Mouse (Mus musculus): Measurements from ENCODE around the gene Atg2b. TPM values are rescaled to one million over a fixed set of nuclear protein-coding genes. Genes with fewer than 3 reads are reported as not detected.
A peak's percentile ranks its signal among the peaks of the same experiment; 100 is the strongest.

Gene Atg2b
- polyA plus RNA-seq, 1 experiment from 2014 or later, result 6.8 TPM

DNA sequence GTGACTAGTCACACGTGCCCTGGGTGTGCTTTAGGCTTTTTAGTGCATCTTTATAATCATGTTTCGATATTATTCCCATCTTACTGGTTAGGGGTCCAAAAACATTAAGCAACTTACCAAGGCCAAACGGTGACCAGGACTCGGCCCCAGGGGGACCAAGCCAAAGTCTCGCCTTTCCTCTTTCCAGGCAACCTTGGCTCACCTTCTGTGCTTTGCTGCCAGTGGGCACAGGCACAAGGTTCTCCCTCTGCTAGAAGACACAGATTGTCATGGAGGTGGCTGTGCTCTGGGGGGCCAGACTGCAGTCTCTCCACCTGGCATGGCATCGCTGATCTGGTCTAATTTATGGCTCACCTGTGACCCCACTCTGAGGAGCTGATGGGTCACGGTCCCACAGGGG, 94.2 kb downstream of the Atg2b start:
- H3K9ac ChIP-seq, result no peak overlapping the region
- 79% methylated on average over 7 of the region's 7 CpGs for WGBS
- peaks cover 12% of the 10 kb centered on the region for H3K4me1 ChIP-seq
- ATAC-seq (ENCODE audit: extremely low read depth, insufficient number of reproducible peaks, low FRiP score, low TSS enrichment), result no peak
- no peaks in the 10 kb centered on the region for H3K9me3 ChIP-seq
- no peak overlapping the region for H3K27ac ChIP-seq (replicated peaks)
- no peak overlapping the region for H3K4me3 ChIP-seq
- H3K27me3 ChIP-seq (replicated peaks), result peaks cover 31% of the 10 kb centered on the region
- no peak overlapping the region for H3K4me2 ChIP-seq
- 0 out of 2 replicates have a peak, but pooled peaks cover 3% of the 10 kb centered on the region for H3K36me3 ChIP-seq

- Histone ChIP-seq H3K9me3 (no peaks in the 10 kb centered on the region), H3K4me2 (no peak overlapping the region), H3K36me3 (0 out of 2 replicates have a peak, but pooled peaks cover 3% of the 10 kb centered on the region), H3K9ac (no peak overlapping the region), H3K4me3 (no peak overlapping the region), H3K27ac (replicated peaks) (no peak overlapping the region), H3K27me3 (replicated peaks) (peaks cover 39% of the 10 kb centered on the region), H3K4me1 (peaks cover 14% of the 10 kb centered on the region)
- no peak for ATAC-seq (ENCODE audit: extremely low read depth, insufficient number of reproducible peaks, low FRiP score, low TSS enrichment)
- 76% methylated on average over 8 of the region's 8 CpGs for WGBS
These were observed 97.5 kb downstream of the Atg2b start for GRCm38 (mm10) chr12:105587526-105587925.

DNA sequence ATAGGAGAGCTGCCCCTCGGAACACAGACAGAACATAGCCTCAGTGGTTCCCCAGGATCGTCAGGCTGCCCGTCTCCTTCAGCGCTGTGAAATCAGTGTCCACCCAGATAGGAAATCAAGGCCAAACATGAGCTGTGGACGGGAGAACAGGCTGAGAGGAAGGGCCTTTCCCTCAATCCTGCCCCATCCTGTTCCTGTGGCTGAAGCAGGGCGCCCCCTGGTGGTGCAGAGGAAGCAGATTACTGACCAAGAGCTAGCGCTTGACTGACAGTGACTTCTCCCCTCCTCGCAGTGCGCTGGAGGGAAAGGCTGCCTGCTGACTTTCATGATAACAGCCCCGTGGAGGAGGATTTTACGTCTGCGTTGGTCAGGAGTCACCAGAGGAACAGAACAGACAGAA, 100.2 kb downstream of the Atg2b start:
- no peaks in the 10 kb centered on the region for H3K9me3 ChIP-seq
- no peak overlapping the region for H3K4me3 ChIP-seq
- H3K27me3 ChIP-seq (replicated peaks), result peaks cover 32% of the 10 kb centered on the region
- no peaks in the 10 kb centered on the region for H3K36me3 ChIP-seq
- H3K4me1 ChIP-seq, result peaks cover 14% of the 10 kb centered on the region
- no peak overlapping the region for H3K27ac ChIP-seq (replicated peaks)
- H3K4me2 ChIP-seq, result no peak overlapping the region
- 11% methylated on average over 12 of the region's 12 CpGs for WGBS
- H3K9ac ChIP-seq, result 0 out of 2 replicates have a peak overlapping the region, but pooled peaks have one; percentile 3
- ATAC-seq (ENCODE audit: extremely low read depth, insufficient number of reproducible peaks, low FRiP score, low TSS enrichment), result no peak

GRCm38 (mm10) chr12:105583484-105583883, 101.5 kb downstream of the Atg2b start:
- WGBS, result 42% methylated on average over 2 of the region's 2 CpGs
- no peak overlapping the region for H3K9ac ChIP-seq
- no peak overlapping the region for H3K4me3 ChIP-seq
- peaks cover 14% of the 10 kb centered on the region for H3K4me1 ChIP-seq
- no peaks in the 10 kb centered on the region for H3K9me3 ChIP-seq
- ATAC-seq (ENCODE audit: extremely low read depth, insufficient number of reproducible peaks, low FRiP score, low TSS enrichment), result no peak
- H3K27ac ChIP-seq (replicated peaks), result no peak overlapping the region
- peaks cover 32% of the 10 kb centered on the region for H3K27me3 ChIP-seq (replicated peaks)
- no peak overlapping the region for H3K4me2 ChIP-seq
- H3K36me3 ChIP-seq, result no peaks in the 10 kb centered on the region

GRCm38 (mm10) chr12:105582486-105582885, 102.5 kb downstream of the Atg2b start:
- no peak overlapping the region for H3K27ac ChIP-seq (replicated peaks)
- no peaks in the 10 kb centered on the region for H3K36me3 ChIP-seq
- H3K4me3 ChIP-seq, result no peak overlapping the region
- no peak for ATAC-seq (ENCODE audit: extremely low read depth, insufficient number of reproducible peaks, low FRiP score, low TSS enrichment)
- no peak overlapping the region for H3K4me2 ChIP-seq
- no peaks in the 10 kb centered on the region for H3K9me3 ChIP-seq
- peaks cover 14% of the 10 kb centered on the region for H3K4me1 ChIP-seq
- H3K27me3 ChIP-seq (replicated peaks), result peaks cover 25% of the 10 kb centered on the region
- no peak overlapping the region for H3K9ac ChIP-seq
- WGBS, result 66% methylated on average over 9 of the region's 9 CpGs

- Histone ChIP-seq H3K9ac (no peak overlapping the region), H3K4me3 (no peak overlapping the region), H3K27ac (replicated peaks) (no peak overlapping the region), H3K27me3 (replicated peaks) (peaks cover 8% of the 10 kb centered on the region), H3K4me1 (peaks cover 14% of the 10 kb centered on the region), H3K9me3 (no peaks in the 10 kb centered on the region), H3K4me2 (no peak overlapping the region), H3K36me3 (no peaks in the 10 kb centered on the region)
- 76% methylated on average over 17 of the region's 17 CpGs for WGBS
- ATAC-seq (ENCODE audit: extremely low read depth, insufficient number of reproducible peaks, low FRiP score, low TSS enrichment), result no peak
These were observed 104.5 kb downstream of the Atg2b start for GRCm38 (mm10) chr12:105580490-105580889.

DNA sequence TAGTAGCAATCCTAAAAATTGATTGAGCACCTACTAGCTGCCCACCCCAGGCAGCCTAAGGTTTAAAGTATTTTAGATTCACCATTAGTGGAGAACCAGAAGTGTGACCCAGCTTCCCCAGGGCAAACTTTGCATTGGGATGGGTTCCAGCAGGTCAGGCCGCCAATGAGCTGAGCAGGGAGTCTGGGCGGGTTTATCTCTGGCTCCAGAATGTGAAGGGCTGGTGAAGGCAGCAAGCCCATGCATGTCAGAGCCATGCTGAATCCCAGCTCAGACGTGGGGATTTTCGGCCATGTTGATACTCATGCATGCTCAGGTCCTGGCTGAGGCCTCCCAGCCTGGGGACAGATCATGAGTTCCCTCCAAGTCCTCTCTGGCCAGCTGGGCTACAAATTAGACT, 110.7 kb downstream of the Atg2b start:
- 81% methylated on average over 4 of the region's 4 CpGs for WGBS
- Histone ChIP-seq H3K9me3 (no peaks in the 10 kb centered on the region), H3K36me3 (no peaks in the 10 kb centered on the region), H3K27ac (replicated peaks) (no peak overlapping the region), H3K27me3 (replicated peaks) (peaks cover 9% of the 10 kb centered on the region; the same call in 1 of the 2 replicates), H3K4me1 (peaks cover 12% of the 10 kb centered on the region), H3K4me2 (no peak overlapping the region), H3K4me3 (no peak overlapping the region), H3K9ac (no peak overlapping the region)
- no peak; the same call in 1 of the 2 replicates for ATAC-seq (ENCODE audit: extremely low read depth, insufficient number of reproducible peaks, low FRiP score, low TSS enrichment)

DNA sequence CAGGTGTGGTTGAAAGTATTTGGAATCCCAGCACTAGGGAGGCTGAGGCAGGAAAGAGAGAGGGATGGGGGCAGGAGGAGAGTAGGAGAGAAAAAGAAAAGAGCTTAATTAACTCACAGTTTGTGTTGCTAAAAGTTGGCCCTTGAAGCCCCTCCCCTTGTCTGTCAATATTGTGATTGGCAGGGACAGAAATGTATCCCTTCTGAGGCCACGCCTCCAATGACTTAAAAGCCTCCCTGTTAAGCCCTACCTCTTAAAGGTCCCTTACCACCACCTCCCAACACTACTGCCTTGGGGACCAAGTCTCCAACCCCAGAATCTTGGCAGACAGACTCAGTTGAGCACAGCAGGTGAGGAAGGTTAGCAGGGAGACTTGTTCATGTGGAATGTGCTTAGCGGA, 112.4 kb downstream of the Atg2b start:
- H3K27me3 ChIP-seq (replicated peaks), result peaks cover 9% of the 10 kb centered on the region; the same call in 1 of the 2 replicates
- H3K4me3 ChIP-seq, result no peak overlapping the region
- no peak overlapping the region for H3K9ac ChIP-seq
- no peak for ATAC-seq (ENCODE audit: extremely low read depth, insufficient number of reproducible peaks, low FRiP score, low TSS enrichment)
- peaks cover 12% of the 10 kb centered on the region for H3K4me1 ChIP-seq
- no peaks in the 10 kb centered on the region for H3K36me3 ChIP-seq
- 69% methylated on average over 2 of the region's 2 CpGs for WGBS
- no peak overlapping the region for H3K4me2 ChIP-seq
- no peaks in the 10 kb centered on the region for H3K9me3 ChIP-seq
- H3K27ac ChIP-seq (replicated peaks), result no peak overlapping the region

GRCm38 (mm10) chr12:105571867-105572266, 113.1 kb downstream of the Atg2b start:
- WGBS, result 52% methylated on average over 3 of the region's 3 CpGs
- H3K36me3 ChIP-seq, result no peaks in the 10 kb centered on the region
- H3K4me1 ChIP-seq, result peaks cover 12% of the 10 kb centered on the region
- no peak for ATAC-seq (ENCODE audit: extremely low read depth, insufficient number of reproducible peaks, low FRiP score, low TSS enrichment)
- H3K9me3 ChIP-seq, result peaks cover 6% of the 10 kb centered on the region
- peaks cover 9% of the 10 kb centered on the region; the same call in 1 of the 2 replicates for H3K27me3 ChIP-seq (replicated peaks)
- H3K4me2 ChIP-seq, result no peak overlapping the region
- H3K27ac ChIP-seq (replicated peaks), result no peak overlapping the region
- no peak overlapping the region for H3K9ac ChIP-seq
- no peak overlapping the region for H3K4me3 ChIP-seq

Other genes with a start within 250 kb of the Atg2b start
- gene D430019H16Rik, start 231.4 kb downstream of the Atg2b start, polyA plus RNA-seq (2015; fragmentation: Nextera tagmentation; extraction: Ambion mirVana), result 0.48 and 0.72 TPM in 2 replicates
- 0.91 and 1.1 TPM in 2 replicates for gene Bdkrb2, start 122.0 kb downstream of the Atg2b start, polyA plus RNA-seq (2015; fragmentation: Nextera tagmentation; extraction: Ambion mirVana)
- gene Bdkrb1, start 82.1 kb downstream of the Atg2b start, polyA plus RNA-seq (2015; fragmentation: Nextera tagmentation; extraction: Ambion mirVana), result not detected in 2 replicates
- 20.2 and 22.9 TPM in 2 replicates for gene Gskip, start 382 bp downstream of the Atg2b start, polyA plus RNA-seq (2015; fragmentation: Nextera tagmentation; extraction: Ambion mirVana)
- 0.13 TPM in 2 replicates for gene Ak7, start 20.8 kb upstream of the Atg2b start, polyA plus RNA-seq (2015; fragmentation: Nextera tagmentation; extraction: Ambion mirVana)
- gene Papola, start 99.5 kb upstream of the Atg2b start, polyA plus RNA-seq (2015; fragmentation: Nextera tagmentation; extraction: Ambion mirVana), result 134 and 146 TPM in 2 replicates